In the genomic region with DNA sequence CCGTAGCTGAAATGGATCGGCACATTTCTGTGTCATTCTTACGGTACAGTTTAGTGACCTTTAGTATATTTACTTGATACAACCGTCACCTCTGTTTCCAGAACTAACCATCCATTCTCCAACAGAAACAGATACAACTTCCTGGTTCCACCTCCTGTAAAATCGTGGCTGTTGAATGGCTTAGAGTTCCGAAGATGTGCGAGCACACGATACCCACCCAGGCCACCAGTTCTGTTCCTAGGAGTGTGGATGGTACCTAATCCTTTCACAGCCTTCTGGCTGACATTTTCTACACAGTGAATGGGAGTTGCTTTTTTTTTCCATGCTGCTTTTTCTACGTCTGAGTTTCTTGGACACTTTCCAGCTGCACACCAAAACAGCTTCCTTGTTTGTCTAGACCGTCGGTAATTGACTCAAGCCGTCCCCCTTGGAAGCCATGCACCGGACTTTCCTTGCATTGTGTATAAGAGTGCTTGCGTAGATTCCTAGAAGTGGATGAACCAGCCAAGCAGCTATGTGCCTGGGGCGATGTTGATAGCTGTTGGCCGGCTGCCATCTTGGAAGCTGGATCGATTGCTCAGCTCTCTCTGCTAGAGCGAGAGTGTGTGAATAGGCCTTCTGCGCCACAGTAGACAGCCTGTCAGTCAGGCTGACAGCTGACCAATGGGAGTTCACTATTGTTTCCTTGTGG, we compare ENCODE assay signal across 8 mouse cellular contexts. TPM values are rescaled to one million over a fixed set of nuclear protein-coding genes. Genes with fewer than 3 reads are reported as not detected.
DNase-seq lines count a peak whose midpoint lies in the region; ATAC-seq lines count a peak whose summit lies in the region.

No protein-coding gene starts in this region.

- H3K27me3 ChIP-seq in hindbrain, embryonic 15.5 days, result no peaks in the 10 kb centered on the region

- peak overlapping the region; percentile 55 for H3K4me3 ChIP-seq in hindbrain, embryonic 15.5 days

- peak; percentile 23; the same call in 1 of the 2 replicates for ATAC-seq in hindbrain, embryonic 15.5 days (ENCODE audit: low FRiP score, low read depth)

- H3K9me3 ChIP-seq in hindbrain, embryonic 15.5 days, result no peaks in the 10 kb centered on the region

- DNase-seq in T-cell, adult 2 months (ENCODE audit: low spot score), result peak; percentile 60
- peak; percentile 66 to 71 for DNase-seq in cerebellum, postnatal 36 days
- peak; percentile 72 to 74 for DNase-seq in frontal cortex, postnatal 25 days (ENCODE audit: low spot score in 2 of 2)
- DNase-seq in left cerebral cortex, adult 11 months (ENCODE audit: low spot score), result peak; percentile 74
- DNase-seq in lung, postnatal 36 days, result peak; percentile 96
- DNase-seq in retina, postnatal 1 day, result peak; percentile 92
- peak; percentile 76 to 92 for DNase-seq in urinary bladder, postnatal 36 days (ENCODE audit: low spot score in 2 of 2)

- H3K36me3 ChIP-seq in hindbrain, embryonic 15.5 days, result no peaks in the 10 kb centered on the region

- peak overlapping the region; percentile 81 for H3K9ac ChIP-seq in hindbrain, embryonic 15.5 days

- peak overlapping the region; percentile 97 for H3K27ac ChIP-seq in hindbrain, embryonic 15.5 days (replicated peaks)

- peaks cover 36% of the 10 kb centered on the region for H3K4me1 ChIP-seq in hindbrain, embryonic 15.5 days (replicated peaks)

- WGBS in hindbrain, embryonic 15.5 days, result 9% methylated on average over 19 of the region's 19 CpGs

- H3K4me2 ChIP-seq in hindbrain, embryonic 15.5 days, result peak overlapping the region; percentile 64

RNA-seq across cellular contexts. Expression of gene Mvd, which starts 1.0 kb away (rescaled TPM):
- 70.0 and 70.1 TPM in 2 replicates for polyA plus RNA-seq in hindbrain, embryonic 15.5 days (2015; fragmentation: Nextera tagmentation; extraction: Ambion mirVana)

RNA-seq across cellular contexts. Expression of gene Cyba, which starts 11.5 kb away (rescaled TPM):
- 39.1 and 46.0 TPM in 2 replicates for polyA plus RNA-seq in hindbrain, embryonic 15.5 days (2015; fragmentation: Nextera tagmentation; extraction: Ambion mirVana)

RNA-seq across cellular contexts. Expression of gene Snai3, which starts 16.3 kb away (rescaled TPM):
- polyA plus RNA-seq in hindbrain, embryonic 15.5 days (2015; fragmentation: Nextera tagmentation; extraction: Ambion mirVana), result not detected in 2 replicates

RNA-seq across cellular contexts. Expression of gene Il17c, which starts 22.4 kb away (rescaled TPM):
- polyA plus RNA-seq in hindbrain, embryonic 15.5 days (2015; fragmentation: Nextera tagmentation; extraction: Ambion mirVana), result not detected in 2 replicates

RNA-seq across cellular contexts. Expression of gene Rnf166, which starts 31.7 kb away (rescaled TPM):
- 33.9 and 37.9 TPM in 2 replicates for polyA plus RNA-seq in hindbrain, embryonic 15.5 days (2015; fragmentation: Nextera tagmentation; extraction: Ambion mirVana)

Comparison
In these comparisons a context has a peak if more than half of its experiments do, and no peak if none do; other contexts are left out.
1. Peak in every context shown above with its lines: DNase-seq, ATAC-seq, H3K4me3 ChIP-seq and H3K27ac ChIP-seq.